Mouse (Mus musculus): Measurements from ENCODE around the gene Fam222a. TPM values are rescaled to one million over a fixed set of nuclear protein-coding genes. Genes with fewer than 3 reads are reported as not detected.

The Fam222a gene
- total and polyA plus RNA-seq, 3 experiments = 32.9 to 84.3 (median 72.0) TPM

DNA sequence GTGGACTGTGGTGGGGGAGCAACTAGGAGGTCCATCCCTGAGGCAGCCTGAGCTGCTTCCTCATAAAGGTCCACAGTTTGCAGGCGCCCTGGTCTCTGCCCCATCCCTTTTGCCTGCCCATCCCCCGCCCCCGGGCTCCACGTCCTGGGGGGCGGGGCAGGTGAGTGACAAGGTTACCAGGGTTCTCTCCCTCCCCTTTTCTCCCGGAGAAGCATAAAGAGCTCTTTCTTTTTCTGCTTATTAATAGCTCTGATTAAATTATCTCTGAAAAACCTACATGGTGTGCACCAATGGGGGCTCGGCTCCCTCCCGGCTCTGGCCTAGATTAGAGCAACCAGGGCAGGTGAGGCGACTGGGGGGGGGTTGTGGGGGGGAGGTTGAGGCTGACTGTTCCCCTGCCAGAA, 7.3 kb upstream of the Fam222a start:
- DNase-seq = peak; percentile 52

DNA sequence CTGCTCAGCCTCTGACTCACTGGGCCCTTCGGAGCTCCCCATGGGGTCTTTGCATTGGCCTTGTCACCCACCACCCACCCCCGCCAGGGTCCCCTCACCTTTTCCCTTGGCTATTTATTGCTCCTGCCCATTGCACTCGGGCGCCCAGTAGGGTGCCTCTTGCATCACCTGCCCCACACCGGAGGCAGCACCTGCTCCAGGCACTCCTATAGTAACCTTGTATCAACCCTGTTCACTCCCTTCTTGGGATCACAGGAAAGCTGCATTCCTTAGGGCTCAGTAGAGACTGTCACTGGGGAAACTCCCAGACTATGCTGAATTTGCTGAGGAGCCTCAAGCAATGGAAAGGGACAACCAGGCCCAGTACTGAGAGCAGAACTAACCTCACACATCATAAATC, 6.9 kb upstream of the Fam222a start:
- DNase-seq = no peak

DNA sequence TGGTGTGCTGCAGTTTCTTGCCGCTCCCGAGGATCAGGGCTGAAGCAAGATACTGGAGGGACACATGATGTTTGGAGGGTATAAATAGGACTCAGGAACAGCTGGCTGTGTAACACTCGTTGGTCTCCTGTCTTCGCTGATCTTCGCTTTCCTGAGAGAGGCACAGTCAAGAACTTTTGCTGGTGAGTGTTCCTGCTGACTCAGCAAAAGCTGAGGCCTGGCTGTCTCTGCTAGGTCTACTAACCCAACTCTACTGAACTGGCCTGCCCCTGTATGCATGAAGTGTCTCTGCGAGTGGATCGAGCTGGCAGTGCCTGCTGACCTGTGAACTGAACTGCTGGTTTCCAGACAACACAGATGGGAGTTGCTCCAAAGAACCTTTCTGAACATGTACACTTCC, 3.8 kb upstream of the Fam222a start:
- DNase-seq = no peak

DNA sequence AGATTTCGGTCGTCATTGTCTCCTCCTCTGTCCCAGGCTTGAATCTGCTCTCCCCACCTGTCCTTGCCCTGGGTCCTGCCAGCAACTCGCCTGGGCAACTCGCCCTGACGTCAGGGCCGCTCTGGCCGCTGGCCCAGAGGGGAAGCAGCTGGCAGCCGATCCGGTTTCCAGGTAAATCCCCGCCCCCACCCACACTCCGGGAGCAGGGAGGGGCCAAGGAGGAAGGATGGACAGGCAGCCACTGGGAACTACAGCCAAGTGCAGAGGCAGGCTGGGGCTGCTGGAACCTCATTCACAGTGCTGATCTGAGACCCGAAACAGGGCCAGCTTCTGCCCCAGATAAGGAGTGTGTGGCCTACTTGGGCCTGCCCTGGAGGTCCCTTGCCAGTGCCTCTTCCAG, 2.5 kb upstream of the Fam222a start:
- peak; percentile 84 for DNase-seq

DNA sequence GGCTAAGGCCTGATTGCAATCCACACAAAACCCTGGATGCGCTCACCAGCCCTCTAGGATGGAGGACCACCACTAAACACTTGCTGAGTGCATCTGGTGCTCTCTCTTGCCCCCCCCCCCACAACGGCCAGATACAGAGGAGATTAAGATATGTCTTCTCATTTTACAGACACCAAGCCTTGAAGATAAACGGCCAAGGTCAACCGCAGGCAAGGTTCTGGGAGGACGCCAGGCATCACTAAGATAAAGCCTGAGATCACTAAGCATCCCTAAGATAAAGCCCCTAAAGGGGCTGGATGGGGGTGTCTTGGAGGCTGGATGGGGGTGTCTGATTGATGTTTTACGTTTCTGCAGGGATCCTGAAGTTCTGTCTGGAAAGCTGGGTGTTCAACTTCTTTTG, 2.1 kb upstream of the Fam222a start:
- DNase-seq = peak; percentile 66

DNA sequence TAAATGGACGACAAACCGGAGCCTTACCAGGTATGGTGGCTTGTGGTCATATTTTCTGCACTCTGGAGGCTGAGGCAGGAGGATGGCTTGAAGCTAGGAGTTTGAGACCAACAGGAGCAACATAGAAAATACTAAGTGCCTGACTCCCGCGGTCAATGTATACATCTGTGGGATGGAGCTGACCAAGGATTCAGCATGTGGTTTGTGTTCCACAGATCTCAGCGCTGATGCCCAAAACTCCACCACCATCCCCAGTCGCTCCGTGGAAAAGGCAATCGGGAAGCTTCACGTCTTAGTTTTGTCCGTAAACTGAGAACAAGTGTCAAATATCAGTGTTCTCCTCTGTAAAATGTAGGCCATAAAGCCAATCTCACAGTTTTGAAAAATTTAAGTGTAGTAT, 1.4 kb upstream of the Fam222a start:
- no peak for DNase-seq

DNA sequence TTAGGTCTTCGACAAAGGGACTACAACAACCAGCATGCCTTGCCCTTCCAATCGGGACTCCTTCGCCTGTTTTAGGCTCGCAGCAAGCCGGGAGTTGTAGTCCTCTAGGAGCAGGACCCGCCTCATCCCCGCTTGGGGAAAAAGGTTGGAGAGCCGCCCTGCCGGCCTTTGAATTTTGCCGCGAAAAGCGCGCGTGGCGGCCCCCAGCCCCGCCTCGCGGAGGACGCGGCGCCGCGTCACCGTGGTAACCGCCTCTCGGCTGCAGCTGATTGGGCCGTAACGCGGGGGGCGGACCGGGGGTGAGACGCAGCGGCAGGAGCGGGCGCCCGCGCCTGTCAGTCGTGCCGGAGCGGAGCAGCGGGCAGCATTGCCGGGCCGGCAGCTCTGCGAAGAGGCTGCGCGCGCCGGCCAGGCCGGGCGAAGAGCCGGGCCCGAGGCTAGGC, 720 bp upstream of the Fam222a start:
- DNase-seq = peak; percentile 99

DNA sequence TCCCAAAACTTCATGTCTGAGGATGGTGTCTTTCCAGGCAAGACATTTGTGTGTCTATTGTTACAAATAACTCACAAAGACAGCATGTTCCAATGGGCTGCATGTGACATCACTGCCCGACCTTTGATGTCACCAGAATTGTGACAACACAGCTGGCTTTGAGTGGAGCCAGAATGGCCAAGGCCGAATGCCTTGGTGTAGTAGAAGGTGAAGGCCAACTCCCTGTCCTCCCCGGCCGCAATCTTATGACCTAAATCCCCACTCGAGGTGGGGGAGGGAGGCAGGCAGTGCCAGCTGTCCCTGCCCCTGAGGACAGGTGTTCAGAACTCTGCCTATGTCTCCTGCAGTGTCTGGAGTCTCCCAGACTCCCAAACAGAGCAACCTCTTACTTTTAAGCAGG, 1.0 kb downstream of the Fam222a start:
- peak; percentile 86 for DNase-seq

DNA sequence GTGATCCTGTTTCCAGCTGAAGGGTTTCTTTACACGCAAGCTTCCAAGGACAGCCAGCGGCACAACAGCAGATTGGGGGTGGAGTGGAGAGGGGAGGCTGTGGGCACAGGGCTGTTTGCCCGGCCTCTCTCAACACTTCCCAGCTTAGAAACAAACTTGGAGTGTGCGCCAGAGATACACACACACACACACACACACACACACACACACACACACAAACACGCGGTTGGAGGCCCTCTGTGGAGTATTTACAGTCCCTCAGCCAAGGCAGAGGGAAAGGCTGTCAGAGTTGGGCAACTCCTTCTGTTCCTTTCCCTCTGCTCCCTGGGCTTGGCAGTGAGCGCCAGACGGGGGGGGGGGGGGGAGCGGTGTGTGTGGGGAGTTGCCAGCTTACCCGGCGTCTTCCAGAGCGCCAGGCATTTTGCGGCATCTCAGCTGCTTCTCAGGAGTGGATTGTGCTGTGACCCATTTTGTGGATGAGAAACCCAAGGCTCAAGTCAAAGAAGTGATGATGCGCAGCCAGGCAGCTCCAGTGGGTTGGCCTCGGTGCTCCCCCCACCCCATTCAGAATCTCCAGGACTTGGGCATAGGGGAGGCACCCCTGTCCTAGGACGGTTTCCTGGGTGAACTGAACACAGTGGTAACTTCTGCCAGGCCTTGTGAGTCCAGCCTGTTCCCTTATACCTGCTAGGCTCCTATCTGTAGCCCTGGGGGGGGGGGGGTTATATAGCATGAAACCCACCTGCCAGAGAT, 2.3 kb downstream of the Fam222a start:
- DNase-seq = peak; percentile 78

DNA sequence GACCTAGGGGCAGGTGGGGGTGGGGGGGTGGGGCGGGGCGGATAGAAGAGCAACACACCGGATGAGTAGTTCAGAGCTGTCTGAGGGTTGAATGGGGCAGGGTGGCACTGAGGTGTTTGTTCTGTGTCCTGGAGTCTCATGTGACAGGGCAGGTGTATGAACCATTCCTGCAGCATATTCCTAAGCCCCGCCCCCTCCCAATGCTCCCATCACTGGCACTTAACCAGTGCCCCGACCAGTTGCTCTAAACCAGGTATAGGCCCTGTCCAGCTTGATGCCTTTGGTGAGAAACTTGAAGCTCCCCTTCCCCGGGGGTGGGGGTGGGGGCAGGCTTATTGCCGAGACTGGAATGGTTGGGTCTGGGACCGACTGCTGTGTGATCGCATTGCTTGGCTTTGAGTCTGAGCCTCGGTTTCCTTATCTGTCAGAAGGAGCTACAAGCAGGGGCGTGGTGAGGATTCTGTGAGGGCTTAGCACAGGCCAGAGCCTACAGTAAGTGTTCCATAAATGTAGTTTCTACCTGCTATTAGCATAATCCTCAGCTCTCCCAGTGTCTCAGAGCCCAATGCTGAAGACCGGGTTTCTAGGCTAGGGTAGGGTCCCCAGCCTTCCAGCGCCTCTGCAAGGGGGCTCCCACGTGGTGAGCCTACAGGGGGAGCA, 3.1 kb downstream of the Fam222a start:
- no peak for DNase-seq

DNA sequence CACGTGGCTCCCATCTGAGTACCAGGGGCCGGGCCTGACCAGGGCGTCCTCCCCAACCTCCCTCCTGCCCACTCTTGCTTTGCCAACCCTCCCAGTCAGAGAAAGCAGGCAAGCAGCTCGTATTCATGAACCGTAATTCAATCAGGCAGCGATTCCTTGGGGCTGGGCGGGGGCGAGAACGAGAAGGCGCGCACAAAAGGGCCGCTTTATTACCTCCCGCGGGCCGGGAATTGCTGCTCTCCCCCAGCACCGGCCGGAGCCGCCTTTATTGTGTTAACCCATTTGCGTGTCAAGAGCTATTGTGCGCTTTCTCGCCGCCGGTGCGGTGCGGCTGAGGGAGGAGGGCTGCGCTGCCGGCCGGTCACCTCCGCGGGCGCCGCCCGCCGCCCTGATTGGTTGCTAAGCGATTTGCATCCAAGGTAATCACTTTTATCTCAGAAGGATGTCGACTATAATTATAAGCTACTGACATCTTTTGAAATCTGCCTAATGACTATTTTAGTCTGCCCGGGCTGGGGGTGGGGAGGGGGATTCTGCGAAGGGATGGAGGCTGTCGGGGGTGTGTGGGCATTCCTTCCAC, 3.7 kb downstream of the Fam222a start:
- peak; percentile 65 for DNase-seq

DNA sequence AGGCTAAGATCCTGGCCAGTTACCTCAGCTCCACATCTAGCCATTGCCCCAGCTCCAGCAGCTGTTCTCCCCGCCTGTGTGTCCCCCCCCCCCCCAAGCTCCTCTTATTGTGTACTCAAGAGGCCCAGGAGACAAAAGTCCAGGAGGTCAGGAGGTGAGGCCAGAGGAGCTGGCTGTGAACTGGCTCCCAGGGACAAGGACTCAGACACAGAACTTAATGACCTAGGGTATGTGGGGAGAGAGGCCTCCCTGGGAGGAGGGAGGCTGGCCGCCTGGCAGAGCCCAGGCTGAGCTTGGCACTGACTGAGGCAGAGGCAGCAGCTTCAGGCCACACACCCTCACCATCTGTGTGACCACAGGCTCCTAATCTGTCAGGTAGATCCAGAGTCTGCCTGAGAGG, 5.2 kb downstream of the Fam222a start:
- peak; percentile 80 for DNase-seq

DNA sequence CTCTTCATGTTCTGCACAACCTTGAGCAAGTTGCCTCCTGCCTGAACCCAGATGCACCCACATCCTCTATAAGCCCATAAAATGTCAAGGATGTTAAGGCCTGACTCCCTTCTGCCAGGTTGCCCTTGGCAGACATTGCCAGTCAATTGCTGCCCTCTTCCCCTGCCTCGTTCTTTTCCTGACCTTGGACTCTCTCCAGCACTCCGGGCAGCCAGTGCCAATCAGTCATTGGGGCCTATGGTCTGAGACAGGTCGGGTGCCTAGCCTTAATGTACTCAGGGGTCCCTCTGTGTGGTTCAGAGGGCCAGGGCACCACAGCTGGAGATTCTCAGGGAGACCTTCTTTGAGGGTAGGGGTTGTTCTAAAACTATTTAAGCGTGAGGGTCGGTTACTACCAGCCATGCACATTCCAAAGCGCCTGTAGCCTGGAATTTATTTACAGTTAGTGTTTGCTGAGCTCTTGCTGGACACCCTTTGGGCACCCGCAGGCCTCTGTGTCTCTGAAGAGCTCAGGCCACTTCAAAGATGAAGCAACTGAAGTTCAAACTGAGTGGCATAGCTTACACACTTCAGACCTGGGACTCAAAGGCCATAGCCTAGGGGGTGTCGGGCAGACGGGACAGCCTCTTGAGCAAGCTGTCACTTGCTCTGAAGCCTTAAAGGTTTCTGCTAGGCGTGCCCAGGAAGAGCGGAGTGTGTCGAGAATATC, 6.3 kb downstream of the Fam222a start:
- peak; percentile 93 for DNase-seq

DNA sequence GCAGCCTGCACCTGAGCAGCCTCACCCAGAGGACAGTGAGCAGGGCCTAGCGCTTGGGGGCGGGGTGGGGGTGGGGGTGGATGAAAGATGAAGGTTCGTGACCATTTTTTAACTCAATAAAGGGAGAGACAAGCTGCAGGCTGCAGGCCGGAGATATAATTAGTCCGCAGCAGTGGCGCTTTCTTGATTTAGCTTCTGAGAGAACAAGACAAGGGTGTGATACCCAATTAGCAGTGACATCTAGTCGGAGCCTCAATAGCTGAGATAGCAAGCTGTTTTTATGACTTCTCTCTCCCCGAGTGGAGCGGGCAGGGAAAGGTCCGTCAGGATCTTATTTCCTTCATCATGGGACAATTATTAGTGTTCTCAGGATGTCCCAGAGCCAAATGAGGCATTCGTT, 7.2 kb downstream of the Fam222a start:
- no peak for DNase-seq

DNA sequence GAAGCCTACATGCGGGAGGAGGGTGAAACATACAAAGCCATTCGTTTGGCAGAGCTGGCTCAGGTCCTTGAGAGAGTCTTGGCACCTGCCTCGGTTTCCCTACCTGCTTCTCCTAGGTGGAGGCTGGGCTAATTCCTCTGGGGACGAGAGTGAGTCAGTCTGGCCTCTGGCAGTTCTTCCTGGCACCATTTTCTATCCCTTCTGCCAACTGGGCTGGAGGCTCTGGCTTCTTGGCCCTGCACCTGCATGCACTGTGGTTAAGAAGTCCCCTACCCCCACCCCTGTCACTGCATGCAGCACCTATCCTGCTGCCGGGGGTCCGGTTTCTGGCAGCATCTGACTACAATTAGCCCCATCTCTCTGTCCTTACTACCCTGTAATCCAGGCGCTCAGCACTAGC, 7.7 kb downstream of the Fam222a start:
- DNase-seq = peak; percentile 84

DNA sequence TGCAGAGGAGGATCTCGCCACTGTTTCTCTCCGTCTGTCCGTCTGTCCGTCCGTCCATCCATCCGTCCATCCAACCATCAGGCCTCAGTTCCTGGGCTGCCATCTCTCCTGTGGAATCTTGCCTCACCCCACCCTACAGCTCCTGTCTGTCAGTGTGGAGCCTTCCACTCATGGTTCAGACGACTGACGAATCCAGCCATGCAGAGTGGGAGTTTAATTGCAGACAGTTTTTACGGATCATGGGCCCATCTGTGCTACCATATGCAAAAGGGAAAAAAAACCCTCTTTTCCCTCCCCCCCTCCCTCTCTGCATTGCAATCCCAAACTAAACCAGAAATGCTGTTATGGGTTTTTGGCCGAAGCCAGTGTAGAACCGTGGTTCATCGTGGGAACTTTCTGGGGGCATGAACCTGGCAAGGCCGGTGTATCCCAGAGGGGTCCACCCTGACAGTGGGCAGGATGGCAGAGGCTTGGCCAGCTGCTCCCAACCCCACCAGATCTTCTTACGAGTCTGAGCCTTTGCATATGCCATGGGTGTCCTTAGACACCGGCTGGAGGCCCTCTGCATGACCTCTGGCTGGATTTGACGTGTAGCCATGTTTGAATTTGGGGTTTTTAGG, 8.3 kb downstream of the Fam222a start:
- DNase-seq = no peak

DNA sequence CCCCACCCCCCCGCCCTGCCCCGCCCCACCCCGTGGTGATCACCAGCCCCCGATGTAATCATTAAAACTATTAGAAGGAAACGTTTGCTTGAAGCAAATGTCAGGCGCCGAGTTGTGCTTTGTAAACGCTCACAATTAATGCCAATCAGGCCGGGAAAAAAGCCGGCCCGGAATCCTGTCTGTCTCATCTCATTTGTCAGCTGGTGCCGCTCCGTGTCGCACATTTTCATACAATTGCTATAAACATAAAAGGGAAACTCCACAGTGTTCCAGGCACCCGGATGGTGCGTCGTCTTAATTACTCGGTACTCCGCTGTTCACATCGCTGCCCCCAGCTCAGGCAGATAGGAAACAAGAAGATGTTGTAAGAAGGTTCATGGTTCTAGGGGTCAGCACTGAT, 10.5 kb downstream of the Fam222a start:
- DNase-seq = no peak

DNA sequence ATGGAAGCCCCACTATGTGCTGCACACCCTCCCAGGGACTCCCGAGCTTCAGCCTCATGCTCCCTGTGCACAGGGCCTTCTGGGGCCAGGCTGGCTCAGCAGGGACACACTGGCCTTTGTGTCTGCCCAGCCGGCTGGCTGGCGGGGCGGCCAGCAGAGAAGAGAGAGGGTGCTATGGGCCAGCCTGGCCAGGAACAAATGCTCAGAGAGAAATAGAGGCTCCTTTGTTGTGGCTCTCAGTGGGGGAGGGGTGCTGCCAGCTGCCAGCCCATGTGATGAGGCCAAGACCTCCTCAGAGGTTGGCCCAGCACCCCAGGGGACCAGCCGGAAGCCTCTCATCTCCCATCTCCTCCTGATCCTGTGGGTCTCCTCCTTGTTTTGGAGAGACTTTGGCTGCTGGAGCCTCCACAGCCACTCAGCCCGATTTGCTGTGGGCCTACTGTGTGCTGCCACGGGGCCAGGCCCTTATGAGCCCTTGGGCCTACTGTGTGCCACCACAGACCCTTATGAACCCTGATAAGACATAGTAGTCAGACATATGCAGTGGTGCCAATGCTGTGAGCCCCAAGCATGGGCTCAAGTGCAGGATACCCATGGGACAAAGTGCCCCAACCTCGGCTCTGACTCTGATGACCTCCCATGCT, 12.0 kb downstream of the Fam222a start:
- no peak for DNase-seq

DNA sequence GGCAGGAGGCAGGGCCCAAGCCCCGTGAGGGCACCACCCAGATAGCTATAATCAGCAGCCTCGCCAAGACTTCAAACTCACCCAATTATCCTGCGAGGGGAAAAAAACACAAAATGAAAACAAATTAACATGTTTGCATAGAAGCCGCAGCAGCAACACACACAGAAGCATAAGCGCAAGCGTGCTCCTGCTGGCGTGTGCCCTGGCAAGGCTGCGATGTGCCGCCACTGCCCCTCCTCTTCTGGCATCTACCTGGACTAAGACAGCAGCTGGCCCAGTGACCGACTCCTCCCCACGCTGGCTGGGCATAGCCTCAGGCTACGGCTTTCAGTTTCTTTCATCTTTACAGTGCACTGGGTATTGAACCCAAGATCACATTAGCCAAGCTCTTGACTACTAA, 13.7 kb downstream of the Fam222a start:
- peak; percentile 74 for DNase-seq

DNA sequence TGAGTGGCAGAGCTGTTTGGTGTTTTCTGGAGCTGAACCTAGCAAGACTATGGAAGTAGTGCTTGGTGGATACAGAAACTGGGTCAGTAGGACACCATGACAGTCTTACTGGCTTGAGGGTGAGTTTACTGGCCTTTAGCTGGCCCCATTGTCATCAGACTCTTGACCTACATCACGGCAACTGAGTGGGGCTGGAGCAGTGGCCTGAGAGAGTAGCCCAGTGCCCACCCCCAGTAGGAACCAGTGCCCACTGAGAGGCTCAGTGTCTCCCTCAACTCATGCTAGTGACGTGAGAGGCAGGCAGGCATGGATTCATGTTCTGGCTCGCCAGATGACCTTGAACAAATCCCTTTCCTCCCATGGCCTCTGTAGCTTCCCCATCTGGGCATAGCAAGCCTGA, 15.2 kb downstream of the Fam222a start:
- DNase-seq = no peak

DNA sequence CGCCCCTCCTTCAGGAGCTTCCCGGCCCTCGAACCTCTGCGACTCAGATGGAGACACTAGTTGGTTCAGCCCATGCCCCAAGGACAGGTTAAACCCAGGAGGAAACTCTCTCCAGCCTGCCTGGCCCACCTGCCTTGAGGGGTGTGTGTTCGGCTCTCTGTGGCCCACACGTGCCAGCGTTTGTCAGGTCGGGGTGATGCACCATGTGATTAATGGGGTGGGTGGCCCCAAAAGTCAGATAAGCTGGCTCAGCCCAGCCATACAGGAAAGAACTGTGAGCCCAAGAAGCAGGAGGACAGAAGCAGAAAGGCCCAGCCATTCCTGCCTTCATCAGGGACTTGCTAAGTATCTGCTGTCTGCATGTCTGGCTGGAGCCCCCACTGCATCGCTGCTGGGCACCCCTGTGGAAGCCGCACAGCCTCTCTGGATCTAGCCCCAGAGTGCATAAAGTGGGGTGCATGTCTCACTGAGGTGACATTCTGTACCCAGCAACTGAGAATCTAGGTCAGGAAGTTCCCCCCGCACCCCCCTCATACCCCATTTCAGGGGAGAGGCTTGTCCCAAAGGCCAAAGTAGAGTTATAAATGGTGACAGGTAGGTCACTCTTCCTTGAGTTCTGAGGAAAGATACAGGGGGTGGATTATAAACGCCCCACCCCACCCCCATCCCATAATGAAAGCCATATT, 15.8 kb downstream of the Fam222a start:
- DNase-seq = peak; percentile 75
